Mouse (Mus musculus): ENCODE measurements at regions not wholly inside any gene's neighbourhood (a gene's known extent, or its start where the extent isn't known, plus 50 kb on each side); places are given as distances from the start of the nearest gene placed in this dataset.
A peak's percentile ranks its signal among the peaks of the same experiment; 100 is the strongest.
"Not testable (repeated sequence)": the region's sequence is repeated elsewhere in the genome, so short reads cannot be mapped to it uniquely, and the experiment has no call there.

DNA sequence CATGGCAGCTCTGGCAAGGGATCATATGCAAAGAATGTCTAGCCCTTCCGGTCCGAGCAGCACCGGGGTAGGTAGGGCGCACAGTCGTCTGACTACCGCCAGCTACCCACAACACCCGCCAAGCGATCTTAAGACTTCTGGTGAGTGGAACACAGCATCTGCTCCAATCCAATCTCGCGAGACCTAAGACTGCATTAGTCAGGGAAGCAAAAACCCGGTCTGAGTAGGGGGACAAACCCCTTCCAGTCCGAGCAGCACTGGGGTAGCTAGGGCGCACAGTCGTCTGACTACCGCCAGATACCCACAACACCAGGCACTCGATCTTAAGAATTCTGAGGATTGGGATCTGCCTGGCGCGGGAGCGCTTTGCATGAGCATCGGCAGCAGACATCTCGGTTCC, 57.1 kb downstream of the Nap1l2 start:
- DNase-seq, result not testable (repeated sequence)

DNA sequence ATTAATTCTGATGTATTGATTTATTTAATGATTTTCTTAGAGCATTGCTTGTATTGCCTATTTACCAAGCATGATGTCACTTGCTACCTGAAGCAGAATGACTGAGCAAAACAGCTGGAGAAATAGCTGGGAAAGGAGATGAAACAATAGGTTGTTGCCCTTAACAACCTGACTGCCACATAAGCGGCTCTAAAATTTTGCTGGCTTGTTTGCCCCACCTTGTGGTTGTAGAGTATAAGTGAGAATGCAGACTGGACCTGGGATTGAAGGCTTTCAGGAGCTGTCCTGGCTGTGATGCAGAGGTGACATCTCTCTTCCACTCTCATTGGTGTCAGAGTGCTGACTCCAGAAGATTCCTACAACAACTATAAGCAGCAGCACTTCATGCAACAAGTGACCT, 77.3 kb downstream of the Nap1l2 start:
- peak; percentile 36 for DNase-seq

DNA sequence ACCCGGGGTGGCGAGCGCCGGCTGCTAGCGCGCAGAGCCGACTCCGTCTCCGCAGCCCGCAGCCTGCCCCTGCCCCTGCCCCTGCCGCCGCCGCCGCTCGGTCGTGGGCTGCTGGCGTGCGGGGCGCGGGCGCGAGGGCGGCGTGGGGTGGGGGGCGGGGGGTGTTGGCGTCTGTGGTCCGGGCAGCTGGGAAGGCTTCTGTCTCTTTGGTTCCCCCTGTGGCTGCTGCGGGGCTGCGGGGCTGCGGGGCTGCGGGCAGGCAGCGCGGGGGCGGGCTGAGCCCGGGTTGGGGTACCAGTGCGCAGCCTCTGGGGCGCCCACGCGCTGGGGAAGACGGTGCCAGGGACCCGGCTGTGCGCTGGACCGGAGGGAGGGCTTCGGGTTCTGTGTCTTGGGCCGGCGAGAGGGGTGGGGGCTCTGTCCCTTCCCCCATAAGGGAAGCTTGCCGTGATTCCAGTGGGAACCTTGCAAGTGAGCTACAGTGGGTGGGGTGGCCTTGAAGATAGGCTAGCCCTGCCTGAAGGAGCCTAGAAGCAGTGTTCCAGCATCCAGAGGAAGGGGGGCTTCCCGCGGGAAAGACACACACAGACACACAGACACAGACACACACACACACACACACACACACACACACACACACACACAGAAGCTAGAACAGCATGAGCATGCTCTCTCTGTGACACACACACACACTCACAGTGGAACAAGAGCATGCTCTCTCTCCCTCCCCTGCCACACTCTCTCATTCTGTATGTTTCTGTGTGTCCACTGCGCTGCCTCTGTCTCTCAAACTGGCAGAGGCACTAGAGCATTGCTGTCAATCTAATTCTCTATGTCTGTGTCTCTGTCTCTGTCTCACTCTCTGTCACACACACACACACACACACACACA, 118.5 kb downstream of the Nap1l2 start:
- DNase-seq, result not testable (repeated sequence)

DNA sequence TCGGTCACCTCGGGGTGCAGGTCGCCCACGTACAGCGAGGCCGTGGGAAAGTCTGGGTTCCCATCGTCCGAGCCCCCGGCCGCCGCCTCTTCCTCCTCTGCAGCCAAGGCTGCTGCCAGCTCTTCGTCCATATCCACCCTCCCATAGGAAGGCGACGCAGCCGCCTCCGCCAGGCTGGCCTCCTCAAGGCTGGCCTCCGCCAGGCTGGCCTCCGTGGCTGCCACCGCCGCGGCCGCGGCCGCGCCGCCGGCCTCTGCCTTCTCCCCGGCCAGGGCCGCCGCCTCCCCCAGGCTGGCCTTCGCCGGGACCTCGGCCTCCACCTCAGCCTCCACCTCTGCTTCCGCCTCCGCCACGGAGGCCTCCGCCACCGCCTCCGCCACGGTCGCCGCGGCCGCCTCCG, 119.3 kb downstream of the Nap1l2 start:
- not testable (repeated sequence) for DNase-seq

DNA sequence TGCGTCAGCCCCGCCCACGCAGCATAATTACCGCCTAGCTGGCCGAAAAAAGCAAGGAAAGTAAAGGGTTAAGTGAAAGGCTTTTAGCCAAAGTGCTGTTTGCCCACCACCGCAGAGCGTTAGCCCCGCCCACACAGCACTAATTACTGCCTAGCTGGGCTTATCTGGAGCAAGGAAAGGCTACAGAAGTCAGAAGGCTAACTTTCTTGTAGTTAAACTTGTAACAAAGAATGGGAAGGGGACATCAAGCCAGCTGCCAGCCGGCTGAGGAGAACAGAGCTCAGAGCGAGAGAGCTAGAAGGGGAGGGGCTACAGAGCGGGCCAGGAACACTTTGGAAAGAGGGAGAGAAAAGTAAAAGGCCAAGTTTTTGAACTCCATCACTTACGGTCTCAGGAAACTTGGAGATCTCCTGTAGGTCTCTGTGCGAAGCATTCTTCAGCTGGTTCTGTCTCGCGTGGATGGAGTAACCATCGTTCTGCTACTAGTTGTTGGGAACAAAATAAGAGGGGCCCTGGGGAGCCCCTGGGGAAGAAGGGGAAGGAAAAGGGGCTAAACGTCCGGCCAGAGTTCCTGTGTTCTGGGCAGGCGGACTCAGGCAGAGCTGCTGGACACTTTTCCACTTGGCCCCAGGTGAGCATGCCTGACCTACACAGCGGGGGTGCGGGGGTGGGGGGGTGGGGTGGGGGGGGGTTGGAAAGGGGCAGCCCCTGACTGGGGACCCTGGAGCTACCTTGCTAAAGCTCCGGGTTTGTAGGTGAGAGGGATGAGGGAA, 98.3 kb downstream of the 1700018G05Rik start:
- peak; percentile 8 for DNase-seq

DNA sequence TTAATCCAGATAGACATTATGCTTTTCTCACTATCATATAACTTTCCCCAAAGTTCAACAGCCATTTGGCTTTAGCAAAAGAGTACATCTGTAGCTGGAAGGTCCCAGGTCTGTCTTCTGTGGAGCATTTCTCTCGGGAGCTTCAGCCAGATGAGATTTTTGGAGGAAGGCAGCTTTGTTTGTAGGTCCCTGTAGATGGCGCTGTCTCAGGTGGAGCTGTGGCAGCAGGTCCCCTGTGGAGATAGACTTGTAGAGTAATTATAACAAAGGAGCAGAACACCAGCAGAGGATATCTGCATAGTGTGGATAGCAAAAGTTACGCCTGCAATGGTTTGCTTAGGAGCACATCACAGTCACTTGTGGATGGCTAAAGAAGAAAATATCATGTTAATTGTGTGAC, 97.3 kb downstream of the 1700018G05Rik start:
- peak; percentile 3 for DNase-seq

DNA sequence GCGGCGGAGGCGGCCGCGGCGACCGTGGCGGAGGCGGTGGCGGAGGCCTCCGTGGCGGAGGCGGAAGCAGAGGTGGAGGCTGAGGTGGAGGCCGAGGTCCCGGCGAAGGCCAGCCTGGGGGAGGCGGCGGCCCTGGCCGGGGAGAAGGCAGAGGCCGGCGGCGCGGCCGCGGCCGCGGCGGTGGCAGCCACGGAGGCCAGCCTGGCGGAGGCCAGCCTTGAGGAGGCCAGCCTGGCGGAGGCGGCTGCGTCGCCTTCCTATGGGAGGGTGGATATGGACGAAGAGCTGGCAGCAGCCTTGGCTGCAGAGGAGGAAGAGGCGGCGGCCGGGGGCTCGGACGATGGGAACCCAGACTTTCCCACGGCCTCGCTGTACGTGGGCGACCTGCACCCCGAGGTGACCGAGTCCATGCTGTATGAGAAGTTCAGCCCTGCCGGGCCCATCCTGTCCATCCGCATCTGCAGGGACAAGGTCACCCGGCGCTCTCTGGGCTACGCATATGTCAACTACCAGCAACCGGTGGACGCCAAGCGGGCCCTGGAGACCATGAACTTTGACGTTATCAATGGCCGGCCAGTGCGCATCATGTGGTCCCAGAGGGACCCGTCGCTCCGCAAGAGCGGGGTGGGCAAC, 85.4 kb downstream of the 1700018G05Rik start:
- not testable (repeated sequence) for DNase-seq

DNA sequence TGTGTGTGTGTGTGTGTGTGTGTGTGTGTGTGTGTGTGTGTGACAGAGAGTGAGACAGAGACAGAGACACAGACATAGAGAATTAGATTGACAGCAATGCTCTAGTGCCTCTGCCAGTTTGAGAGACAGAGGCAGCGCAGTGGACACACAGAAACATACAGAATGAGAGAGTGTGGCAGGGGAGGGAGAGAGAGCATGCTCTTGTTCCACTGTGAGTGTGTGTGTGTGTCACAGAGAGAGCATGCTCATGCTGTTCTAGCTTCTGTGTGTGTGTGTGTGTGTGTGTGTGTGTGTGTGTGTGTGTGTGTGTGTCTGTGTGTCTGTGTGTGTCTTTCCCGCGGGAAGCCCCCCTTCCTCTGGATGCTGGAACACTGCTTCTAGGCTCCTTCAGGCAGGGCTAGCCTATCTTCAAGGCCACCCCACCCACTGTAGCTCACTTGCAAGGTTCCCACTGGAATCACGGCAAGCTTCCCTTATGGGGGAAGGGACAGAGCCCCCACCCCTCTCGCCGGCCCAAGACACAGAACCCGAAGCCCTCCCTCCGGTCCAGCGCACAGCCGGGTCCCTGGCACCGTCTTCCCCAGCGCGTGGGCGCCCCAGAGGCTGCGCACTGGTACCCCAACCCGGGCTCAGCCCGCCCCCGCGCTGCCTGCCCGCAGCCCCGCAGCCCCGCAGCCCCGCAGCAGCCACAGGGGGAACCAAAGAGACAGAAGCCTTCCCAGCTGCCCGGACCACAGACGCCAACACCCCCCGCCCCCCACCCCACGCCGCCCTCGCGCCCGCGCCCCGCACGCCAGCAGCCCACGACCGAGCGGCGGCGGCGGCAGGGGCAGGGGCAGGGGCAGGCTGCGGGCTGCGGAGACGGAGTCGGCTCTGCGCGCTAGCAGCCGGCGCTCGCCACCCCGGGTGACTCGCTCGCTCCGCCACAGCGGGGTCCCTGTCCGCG, 84.4 kb downstream of the 1700018G05Rik start:
- DNase-seq, result not testable (repeated sequence)

DNA sequence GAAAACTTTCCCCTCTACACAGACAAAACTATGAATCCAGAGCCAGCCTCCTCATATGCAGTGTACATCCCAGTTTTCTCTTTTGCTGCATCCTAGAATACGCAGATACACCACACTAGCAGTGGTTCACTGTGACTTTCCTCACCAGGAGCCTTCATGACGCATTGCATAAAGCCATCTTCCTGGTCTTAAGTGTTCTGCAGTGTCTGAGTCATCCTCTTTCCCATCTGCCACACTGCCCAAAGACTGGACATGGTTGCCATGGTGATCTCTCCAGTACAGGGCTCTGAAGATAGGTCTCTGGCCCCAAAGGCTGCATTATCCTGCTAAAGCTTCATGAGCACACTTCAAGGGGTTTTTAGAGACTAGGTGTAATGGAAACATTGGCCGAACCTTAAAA, 65.8 kb downstream of the 1700018G05Rik start:
- DNase-seq, result not testable (repeated sequence)
